Mouse (Mus musculus): Measurements from ENCODE around the gene Tmco1.
A peak's percentile ranks its signal among the peaks of the same experiment; 100 is the strongest.

Tmco1 gene

GRCm38 (mm10) chr1:167284258-167284836, 23.8 kb upstream of the Tmco1 start:
- no peak for DNase-seq

DNA sequence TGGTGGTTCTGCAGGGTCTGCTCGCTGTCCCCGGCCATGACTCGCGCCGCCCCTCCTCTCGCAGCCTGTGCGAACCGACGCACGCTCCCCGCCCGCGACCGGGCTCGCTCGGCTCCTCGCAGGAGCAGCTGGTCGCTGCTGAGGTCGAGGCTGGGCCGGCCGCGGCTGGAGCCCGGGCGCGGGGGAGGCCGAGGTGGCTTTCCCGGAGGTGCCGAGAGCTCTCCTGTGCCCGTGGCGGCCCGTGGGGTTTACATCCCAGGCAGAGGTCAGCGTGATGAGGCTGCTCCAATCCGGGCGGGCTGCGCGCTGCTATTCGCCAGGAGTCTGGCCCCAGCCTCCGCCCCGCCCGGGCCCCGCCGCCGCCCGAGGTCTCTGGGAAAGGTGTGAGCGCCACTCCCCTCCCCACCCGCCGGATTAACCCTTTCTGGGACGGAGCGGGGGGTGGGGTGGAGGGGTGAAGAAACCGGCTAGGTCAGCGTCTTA, 23.3 kb upstream of the Tmco1 start:
- DNase-seq, result peak; percentile 90

DNA sequence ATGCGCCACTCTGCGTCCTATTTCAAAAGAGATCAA, 23.0 kb upstream of the Tmco1 start, which contains the start of gene Uck2:
Gene Uck2, minus strand, starts transcription at position 1 of the 36 bp plus-strand sequence.
- DNase-seq, result no peak

- no peak for DNase-seq
Observed at GRCm38 (mm10) chr1:167285356-167285755, 22.8 kb upstream of the Tmco1 start.

DNA sequence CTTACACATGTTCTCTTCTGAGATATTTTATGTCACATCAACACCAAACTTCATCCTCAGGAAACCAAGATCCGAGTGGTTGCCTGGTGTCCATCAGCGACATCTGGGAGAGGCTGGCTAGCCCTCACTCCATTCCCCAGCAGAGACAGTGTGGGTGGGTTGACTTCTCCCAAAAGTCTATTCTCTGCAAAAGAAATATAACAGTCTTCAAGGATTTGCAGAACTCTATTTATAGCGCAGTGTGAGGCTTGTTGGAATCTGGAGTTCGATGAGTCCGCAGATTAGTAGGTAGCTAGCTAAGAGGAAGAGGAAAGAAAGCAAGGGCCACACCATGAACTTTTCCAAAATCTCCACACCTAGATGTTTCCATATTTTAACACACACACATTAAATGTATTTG, 21.0 kb upstream of the Tmco1 start:
- DNase-seq, result no peak

DNA sequence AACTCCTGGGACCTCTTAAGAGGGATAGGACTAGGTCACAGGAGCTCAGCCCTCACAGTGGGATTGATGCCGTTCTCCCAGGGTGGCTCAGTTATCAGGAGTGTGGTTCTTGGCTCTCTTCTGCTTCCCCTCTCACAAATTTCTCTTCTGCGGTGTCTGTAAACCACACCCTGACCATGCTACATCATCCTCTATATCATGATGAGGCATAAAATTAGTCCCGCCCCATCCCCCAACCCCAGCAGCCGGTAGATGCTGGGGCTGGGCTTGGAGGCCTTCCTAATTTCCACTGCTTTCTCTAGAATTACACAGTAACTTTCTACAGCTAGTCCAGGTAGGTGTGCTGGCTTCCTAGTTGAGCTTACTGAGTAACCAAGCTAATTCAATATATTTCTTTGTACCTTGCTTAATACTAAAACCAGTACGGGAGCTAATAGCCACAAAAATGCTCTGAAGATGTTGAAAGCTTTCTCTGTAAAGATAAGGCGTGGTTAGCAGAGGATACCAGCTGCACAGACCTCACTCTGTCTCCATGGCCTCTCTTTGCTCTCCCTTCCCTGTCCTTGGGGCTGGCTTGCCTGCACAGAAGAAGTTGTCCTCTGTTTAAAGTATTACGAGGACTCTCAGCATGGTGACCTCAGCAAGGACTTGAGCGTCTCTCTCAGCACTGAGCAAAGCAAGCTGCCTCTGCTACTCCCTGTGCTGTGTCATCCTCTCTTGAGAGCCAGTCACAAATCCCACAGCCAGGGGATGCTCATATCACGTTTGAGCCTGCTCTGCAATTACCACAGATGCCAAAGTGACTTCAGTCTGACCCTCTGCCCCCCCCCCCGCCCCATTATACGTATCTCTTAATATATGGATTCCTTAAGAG, 19.3 kb upstream of the Tmco1 start:
- peak; percentile 16 for DNase-seq

- DNase-seq, result no peak
Observed at GRCm38 (mm10) chr1:167289567-167290262, 18.5 kb upstream of the Tmco1 start.

- no peak for DNase-seq
Observed at GRCm38 (mm10) chr1:167290263-167290592, 17.9 kb upstream of the Tmco1 start.

GRCm38 (mm10) chr1:167291610-167292009, 16.6 kb upstream of the Tmco1 start:
- no peak for DNase-seq

- peak; percentile 53 for DNase-seq
Observed at GRCm38 (mm10) chr1:167292447-167292846, 15.7 kb upstream of the Tmco1 start.

DNA sequence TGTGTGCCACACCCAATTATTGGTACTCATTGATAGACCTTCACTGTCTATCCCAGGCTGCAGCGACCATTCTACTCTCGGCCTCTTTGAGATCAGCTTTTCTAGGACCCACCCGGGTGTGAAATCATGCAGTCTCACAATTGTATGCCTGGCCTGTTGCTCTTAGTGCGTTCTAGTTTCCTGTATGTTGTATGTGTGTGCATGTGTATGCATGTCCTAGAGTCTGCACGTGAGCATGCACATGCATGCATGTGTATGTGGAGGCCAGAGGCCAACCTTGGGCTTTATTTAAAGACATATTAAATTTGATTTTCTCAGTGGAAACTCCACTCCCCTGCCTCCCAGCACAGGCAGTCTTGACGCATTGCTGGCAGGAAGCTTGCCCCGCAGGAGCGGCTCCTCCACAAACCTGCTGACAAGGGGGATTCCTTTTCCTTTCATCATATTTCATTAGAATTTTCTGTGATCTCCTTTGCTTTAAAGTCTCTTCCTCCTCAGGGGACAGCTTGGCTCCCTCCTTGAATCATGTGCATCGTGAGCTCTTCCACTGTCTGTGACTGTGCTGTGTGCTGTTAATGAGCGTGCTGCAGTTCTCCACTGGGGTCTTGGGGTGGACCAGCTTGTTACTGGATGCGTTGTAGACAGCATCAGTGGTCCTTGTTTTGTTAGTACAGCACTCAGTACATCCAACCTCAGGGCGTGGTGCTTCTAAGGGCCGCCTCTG, 12.3 kb upstream of the Tmco1 start:
- no peak for DNase-seq

DNA sequence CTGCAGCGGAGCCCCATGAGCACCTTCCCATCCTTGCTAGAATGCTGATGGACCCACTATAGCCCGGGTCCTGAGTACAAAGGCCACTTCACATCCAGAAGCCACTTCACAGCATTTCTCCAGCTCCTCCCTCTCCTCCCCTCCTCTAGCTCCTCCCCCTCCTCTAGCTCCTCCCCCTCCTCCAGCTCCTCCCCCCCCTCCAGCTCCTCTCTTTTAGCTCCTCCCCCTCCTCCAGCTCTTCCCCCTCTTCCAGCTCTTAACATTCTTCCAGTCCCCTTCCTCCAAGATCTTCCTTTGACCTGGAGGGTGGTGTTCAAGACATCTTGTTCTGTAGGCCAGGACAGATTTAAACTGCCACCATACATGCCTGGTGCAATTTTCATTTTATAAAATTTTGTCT, 8.1 kb upstream of the Tmco1 start:
- DNase-seq, result no peak

DNA sequence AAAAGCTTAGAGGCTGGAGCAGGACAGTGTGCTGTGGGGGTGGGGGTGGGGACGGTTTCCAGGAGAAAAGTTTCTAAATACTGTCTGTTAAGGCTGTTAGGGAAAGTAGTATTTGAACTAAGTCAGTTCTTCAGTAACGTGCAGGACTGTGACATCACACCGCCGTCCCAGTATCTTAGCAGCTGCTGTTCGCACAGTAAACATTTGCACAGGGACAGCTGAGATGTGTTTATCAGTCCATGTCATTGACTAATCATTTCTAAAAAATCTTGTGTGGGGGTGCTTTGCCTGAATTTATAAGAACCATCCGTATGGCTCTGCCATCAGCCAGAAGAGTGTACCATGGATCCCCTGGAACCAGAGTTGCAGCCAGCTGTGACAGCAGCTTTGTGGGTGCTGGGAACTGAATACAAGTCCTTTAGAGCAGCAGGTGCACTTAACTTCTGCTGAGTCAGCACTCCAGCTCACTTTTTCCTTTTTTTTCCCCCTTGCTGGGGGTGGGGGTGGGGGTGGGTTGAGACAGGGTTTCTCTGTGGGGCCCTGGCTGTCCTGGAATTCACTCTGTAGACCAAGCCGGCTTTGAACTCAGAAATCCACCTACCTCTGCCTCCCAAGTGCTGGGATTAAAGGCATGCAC, 2.6 kb upstream of the Tmco1 start:
- DNase-seq, result no peak

DNA sequence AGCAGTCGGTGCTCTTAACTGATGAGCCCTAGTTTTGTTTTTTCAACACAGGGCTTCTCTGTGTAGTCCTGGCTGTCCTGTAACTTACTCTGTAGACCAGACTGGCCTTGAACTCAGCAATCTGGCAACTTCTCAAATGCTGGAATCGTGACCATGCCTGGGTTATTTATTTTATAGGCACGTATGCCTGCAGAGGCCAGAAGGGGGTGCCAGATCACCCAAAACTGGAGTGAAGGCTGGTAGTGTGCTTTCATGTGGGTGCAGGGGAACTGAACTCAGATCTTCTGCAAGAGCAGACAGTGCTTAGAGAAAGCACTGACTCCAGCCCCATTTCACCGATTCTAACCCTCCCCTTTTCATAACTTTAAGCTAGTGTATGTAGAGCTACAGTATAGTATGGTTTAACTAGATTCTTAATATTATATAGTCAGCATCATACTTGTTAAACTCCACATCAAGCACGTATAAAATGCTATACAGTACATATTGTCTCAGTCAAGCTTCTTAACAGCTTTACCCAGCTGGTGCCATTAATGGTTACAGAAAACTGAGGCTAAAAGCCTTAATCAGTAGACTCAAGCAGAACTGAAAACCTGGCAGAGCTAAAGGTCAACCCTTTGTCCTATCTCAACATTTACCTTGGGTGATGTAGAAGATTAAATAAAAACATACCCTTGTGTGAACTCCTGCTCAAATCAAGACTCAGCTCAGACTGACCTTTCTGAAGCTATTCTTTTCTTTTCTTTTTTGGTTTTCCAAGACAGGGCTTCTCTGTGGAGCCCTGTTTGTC, 1.5 kb upstream of the Tmco1 start:
- DNase-seq, result peak; percentile 33

GRCm38 (mm10) chr1:167307674-167308073, 504 bp upstream of the Tmco1 start:
- no peak for DNase-seq

- DNase-seq, result no peak
Observed at GRCm38 (mm10) chr1:167312367-167312766, 4.2 kb downstream of the Tmco1 start.

GRCm38 (mm10) chr1:167313220-167313619, 5.0 kb downstream of the Tmco1 start:
- DNase-seq, result no peak

DNA sequence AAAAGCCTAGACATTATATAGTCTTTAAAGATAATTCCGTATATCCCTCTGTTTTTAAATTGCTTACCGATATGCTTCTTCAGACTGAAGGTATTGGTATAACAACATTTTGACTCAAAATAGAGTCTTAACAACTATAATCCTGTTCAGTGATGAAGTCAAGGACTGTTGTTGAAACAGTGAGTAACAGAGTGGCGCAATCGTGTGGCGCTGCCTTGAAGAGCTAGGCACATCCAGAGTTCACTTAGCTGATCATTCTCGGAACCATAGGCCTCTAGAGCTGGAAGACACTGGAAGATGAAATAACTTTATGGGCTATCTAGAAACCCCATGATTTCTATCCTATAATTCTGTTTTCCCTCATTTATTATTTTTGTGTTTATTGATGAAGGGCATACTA, 13.5 kb downstream of the Tmco1 start:
- no peak for DNase-seq

- no peak for DNase-seq
Observed at GRCm38 (mm10) chr1:167328776-167329175, 20.6 kb downstream of the Tmco1 start.

DNA sequence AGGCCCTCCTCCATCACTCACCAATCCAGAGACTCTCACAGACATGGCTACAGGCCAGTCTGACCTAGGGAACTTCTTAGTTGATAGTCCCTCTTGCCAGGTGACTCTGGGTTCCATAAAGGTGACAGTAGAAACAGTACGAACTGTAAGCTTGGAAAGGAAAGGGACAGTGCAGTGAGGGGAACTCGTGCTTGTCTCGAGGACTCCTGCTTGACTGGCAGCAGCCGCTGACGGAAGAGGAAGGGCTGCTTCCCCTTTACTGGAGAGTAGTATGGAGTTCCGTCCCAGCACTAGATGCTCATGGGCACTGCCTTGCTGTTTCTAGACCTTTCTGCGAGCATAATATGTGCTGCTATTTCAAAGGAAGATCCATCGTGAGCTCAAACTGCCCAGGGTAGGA, 22.9 kb downstream of the Tmco1 start:
- no peak for DNase-seq

GRCm38 (mm10) chr1:167336398-167336797, 28.2 kb downstream of the Tmco1 start:
- DNase-seq, result no peak

DNA sequence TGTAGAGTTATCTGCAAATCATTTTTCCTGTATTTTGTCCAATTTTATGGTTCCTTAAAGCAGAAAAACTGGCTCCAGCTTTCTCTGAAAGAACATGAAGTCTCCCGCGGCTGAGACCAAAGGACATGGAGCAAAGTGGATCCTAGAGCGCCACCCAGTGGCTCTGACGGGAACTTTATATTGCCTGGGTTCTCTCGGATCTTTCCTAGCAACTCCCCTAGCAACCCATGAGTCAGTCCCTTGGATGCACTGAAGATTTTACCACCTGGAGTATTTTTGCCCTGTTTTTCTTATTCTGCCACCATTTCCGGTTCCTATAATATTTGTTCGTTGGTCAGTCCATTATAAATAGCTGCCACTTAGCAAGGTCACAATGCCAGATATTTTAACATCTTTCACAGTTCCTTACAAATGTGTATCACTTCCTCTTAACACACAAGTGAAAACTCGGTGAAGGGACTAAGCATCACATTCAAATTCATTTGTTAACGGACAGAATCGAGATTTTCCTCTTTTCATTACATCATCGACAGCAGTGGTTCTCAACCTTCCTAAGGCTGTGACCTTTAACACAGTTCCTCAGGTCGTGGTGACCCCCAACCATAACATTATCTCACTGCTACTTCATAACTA, 29.4 kb downstream of the Tmco1 start:
- peak; percentile 71 for DNase-seq
